Mouse (Mus musculus) retina, postnatal 7 days (tissue): ENCODE measurements at regions not wholly inside any gene's neighbourhood (a gene's known extent, or its start where the extent isn't known, plus 50 kb on each side); places are given as distances from the start of the nearest gene placed in this dataset.

Source experiments
- DNase-seq: peaks from one replicate; pipeline ENCODE4 v3.0.0-alpha.2; 2012; ENCODE audit warnings: low read depth, low spot score

DNA sequence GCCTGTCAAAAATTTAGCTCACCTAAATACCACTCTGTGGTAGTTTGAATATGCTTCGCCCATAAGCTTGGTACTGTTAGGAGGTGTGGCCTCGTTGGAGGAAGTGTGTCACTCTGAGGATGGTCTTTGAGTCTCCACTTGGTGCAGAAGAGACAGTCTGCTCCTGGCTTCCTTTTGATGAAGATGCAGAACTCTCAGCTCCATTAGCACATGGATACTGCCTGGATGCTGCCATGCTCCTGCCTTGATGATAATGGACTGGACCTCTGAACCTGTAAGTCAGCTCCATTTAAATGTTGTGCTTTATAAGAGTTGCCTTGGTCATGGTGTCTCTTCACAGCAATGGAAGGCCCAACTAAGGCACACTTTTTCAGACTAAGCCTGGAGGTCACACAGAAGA lies 56.9 kb upstream of the Pik3r1 start:
- no peak for DNase-seq

DNA sequence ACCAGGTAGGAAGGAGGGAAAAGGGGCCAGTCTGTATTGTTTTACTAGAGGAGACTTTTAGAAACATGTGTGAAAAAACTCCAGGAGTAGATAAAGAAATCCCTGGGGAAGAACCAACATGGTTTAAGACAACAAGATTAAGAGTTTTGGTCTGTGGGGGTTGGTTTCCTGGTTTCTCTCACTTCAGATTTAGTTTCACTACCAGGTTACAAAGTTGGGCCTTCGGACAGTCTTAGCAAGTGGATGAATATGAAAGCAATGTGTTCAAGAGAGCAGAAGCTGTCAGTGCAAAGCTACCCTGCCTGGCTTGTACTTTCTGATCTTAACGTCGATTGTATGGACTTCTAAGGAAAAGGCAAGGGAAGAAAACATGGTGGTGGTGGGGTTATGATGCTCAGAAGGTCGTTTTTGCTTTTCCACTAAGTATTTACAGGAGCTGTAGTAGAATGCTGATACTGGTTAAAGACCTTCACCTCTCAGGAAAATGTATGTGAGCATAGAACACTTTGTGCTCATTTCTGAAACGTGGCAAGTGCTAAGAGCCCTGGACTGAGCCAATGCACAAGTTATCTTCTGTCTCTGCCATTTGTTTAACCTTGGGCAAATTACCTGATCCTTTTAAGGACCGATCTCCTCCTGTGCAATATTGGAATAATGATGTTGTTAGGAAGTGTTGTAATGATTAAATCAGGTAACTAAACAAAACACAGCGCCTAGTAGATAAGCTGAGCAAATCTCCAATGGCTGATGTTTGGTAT lies 64.0 kb upstream of the Pik3r1 start:
- no peak for DNase-seq

DNA sequence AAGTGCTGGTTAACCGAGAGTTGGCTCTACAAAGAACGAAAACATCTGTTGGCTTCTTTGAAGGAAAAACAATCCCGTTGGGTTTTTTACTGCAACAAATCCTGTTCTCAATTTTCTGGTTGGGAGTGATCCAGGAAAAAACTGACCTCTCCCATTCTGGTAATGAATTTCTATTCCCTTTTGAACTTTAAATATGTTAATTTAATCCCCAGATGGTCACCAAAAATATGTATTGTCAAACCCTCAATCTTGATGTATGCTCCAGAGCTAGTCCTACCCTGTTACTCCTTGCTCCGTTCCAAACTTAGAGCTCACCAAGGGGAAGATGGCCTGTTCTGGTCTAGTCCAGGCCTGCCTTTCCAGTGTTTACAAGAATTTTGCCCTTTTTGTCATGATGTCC lies 66.5 kb upstream of the Pik3r1 start:
- no peak for DNase-seq

DNA sequence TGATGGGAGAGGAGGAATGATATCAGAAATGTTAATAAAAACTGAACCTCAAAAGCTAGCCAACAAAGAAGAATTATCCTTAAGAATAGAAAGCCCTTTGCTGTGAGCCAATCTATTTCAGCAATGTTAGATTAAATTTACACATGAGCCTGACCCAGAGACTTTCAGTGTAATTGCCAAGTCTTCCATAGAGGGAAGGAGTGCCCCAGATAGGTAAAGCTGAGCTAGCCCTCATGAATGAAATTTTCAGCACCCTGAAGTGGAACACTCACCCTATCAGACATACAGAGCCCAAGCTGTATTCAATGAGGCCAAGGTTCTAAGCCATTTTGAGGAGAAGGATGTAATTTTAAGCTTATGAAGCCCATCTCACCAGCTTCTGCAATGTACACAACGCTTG lies 69.0 kb upstream of the Pik3r1 start:
- DNase-seq, result no peak

DNA sequence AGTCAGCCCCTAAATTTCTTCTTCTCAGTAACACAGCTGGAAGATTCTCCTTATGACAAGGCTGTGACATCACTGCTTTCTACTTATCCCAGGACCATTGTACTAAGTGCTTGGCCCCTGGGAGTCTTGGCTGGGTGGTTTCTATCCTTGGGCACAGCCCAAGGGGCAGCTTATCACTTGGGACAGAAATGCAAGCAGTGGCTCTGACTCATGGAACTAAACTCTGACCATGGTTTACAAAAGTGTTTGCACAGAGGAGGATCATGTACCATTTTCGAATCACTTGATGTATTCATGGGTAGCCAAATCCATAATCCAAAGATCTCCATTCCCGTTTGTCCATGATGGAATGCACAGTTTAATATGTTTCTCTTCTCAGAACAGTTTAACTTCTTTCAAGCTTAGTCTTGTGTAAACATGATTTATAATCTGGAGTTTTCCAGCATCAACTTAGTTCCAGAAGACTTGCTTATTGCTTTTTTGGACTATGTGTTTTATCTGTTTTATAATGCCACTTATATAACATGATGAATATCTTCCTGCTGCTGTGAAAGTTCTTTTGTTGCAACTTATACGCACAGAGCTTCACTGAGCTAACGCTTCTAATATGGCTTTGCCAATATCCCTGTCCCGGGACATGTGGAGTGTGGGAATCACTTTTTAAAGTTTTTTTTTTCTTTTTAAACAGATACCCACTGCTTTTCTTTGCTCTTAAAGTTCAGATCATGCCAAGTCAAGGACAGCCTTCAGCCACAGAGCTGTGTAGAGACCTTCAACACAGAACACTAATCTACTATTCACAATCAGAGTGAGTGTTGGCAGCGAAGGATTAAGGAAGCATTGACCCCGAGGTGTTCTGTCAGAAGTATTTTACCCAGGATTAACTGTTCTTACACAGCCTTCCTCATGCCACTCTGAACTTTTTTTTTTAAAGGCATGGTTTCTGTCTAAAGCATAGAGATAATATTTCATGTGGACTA lies 76.7 kb upstream of the Pik3r1 start:
- no peak for DNase-seq

DNA sequence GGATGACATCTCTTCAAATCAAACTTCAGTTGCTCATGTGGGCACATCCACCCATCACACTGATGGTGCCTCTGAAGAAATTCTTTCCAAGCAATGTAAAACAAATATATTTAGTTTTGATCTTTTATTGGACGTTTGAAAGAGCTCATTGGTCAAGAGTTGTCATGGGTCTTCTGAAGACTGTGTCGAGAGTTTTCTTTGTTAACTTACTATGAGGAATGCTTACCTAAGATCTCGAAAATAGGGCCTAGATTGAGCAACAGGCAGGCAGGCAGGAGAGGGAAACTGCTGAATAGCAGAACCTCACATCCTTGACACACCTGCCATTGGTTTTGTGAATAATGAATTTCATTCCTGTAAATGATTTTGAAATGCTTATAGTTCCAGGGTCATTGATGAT lies 78.0 kb upstream of the Pik3r1 start:
- no peak for DNase-seq

DNA sequence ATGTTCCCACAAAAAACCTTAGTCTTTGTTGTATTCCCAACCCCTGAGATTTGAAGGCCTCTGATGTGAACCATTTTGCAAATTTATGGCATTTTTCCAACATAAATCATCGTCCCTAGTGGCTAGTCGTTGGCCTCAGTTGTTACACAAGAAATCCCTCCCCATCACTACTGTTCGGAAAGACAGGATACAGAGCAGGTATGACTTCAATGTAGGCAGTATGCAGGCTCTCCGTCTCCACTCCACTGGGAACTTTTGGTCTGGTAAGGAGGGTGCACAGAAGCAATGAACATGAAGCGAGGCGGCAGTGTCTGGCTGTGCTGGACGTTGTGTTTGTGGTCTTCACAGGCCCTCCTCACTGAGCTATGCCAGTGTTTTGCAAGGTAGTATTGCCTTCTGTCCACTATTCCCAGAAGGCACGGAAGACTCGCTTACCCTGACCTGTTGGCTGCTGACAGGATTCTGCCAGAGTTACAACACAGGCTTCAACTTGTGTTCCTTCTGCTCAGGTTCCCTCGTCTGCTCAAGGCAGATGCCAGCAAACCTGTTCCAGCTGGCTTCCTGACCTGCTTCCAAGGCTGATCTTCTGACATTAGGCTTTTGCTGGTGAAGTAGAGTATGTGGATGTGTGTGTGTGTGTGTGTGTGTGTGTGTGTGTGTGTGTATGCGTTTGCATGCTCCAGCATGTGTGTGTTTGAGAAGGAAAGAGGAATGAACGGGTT lies 80.0 kb upstream of the Pik3r1 start:
- no peak for DNase-seq

DNA sequence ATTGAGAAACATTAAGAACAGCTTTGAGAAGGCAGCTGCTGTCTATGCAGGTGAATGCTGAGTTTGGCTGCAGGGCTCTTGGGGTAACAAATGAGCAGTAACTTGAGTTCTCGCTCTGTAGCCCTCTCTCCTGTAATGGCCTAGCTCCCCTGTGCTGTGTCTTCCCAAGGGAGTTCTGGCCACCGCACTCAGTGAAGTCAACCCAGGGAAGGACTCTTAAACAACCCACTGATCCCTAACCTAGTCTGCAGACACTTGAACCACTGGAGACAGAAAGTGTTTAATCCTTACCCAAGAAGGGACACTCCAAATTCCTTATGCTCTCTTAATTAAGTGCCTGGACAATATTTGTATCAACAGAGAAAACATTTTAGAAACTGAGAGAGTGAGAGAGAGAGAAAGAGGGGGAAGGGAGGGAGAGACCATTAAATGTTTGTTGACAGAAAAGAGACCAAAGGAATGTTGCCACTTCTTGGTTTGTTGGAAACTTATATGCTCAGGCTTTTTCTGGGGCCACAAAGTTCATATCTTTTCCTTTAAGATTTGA lies 80.7 kb upstream of the Pik3r1 start:
- DNase-seq, result no peak

DNA sequence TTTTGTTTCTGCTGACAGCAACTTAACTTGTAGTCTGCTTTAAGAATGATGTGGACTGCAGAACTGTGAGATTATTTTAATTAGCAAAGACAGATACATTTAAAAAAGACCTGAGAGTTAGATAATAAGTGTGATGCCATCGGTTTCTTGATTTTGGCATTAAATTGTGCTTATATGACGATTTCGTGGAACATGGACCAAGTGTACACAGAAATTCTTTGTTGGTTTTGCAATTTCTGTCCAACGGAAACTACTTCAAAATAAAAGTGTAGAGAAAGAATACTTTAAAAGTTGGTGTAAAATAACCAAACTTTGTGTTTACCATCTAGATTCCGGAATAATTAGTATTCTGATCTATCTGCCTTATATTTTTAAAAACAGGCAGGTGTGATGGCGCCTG lies 81.4 kb upstream of the Pik3r1 start:
- no peak for DNase-seq

DNA sequence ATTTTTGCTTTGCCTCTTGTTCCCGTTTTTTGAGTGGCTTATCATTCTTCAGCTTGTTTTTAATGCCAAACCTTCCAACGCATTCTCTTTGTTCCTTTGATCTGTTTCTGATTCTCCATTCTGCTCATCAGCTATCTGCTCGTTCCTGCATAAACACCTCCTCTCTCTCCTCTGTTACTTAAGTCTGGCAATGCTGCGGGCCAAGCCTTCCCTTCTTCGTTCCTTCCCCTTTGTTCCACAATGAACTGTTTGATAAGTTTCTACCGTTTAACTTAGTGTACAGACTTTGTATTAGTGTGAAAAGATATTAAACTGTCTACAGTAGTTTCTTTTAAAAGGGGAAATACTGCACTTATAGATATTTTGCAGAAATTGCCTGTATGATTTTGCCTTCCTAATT lies 83.3 kb upstream of the Pik3r1 start:
- no peak for DNase-seq

DNA sequence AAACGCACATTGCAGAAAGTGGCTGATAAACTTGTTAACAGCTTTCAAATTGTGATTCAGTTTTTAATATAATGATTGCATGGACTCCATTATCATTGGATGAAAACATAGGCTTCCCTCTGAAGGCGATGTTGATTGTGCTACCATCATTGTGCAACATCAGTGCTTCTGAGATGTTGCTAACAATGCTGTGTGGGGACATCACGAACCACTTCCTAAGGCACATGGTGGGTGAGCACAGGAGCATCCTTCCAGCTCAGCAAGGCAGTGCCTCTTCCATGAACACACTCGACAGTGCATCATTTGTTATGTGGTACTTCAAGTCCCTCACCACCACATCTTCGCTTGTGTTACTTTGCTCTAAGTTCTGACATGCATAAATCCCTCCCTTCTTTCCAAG lies 84.9 kb upstream of the Pik3r1 start:
- DNase-seq, result no peak

DNA sequence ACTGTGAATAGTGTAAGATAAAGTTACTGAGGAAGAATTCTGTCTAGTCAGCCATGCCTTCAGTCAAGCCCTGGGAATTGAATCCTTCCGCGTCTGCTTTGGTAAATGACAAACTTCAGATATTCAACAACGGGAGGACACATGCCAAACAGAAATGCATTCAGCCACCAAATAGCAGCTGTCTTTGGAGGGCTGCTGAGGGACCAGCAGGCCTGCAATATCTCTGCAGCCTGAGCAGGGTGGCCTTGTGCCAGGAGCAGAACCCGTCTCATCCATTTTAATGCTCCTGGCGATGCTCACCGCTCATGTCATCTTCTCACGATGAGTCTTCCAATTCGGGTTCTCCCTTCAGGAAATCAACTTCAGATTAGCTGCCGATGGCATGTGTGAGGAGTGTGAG lies 87.1 kb upstream of the Pik3r1 start:
- no peak for DNase-seq

DNA sequence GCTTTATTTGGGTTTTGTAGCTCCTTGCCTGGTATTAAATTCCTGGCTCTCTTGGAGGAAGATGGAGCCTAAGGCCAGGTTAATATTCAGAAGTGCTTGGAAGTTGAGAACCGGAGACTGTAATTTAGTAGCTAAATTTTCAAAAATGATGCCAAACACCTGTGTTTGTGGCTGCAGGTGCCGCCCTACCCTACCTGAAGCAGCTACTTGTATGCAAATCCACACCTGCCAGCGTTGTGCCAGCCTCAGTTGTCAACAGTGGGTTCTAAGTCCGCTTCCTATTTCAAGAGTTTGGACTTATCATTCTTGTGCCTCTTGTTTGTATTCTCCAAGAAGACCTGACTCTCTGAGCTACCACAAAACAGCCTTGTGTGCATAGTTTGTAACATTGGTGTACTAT lies 92.7 kb upstream of the Pik3r1 start:
- no peak for DNase-seq

DNA sequence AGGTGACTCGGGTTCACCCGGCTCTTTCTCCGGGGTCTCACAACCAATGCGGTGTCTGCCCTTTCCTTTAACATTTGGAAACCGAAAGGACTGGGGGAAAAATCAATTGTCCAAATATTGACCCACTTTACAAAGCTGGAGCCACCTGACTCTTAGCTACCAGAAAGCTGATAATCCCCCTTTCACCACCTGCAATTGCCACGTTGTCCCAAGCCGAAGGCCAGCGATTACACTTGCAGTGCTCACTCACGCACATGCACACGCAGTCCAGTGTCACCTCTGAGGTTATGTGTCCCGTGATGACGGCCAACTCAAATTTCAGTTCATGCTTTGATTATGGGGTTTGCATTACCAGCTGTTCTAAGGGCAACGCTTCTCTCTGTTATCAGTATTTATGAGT lies 94.0 kb upstream of the Pik3r1 start:
- DNase-seq, result no peak

DNA sequence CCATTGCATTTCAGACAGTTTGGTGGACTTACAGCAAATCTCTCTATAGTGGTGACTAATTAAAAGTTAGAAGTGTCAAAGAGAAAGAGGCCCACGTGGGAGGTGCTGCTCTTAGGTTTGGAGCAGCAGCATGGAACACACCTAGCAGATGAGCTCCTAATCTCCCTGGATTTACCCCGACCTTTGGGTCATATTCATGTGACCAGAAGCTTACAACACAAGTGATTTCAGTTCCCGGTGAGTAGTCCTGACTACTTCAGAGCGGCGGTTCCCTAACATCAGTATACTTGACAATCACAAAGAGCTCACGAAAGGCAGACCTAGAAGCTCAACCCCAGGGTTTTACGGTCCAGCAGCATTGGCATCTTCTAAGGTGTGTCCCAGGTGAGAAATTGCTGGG lies 95.0 kb upstream of the Pik3r1 start:
- no peak for DNase-seq

DNA sequence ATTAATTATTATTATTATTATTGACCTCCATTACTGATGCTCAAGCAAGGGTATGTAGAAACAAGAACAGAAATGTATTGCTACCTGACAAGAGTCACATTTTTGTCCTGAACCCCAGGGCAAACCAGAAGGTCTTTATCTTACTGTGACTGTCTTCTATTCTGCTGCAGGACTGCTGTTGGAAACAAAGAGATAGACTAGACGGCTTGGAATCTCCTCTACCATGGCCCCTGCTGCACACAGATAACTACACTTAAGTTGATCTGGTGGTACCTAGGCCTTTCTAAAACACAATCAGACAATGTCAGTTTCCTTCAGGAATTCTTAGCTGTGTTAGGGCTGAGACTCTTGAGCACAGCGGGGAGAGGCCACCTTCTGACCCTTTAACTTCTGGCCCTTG lies 95.6 kb upstream of the Pik3r1 start:
- DNase-seq, result no peak

DNA sequence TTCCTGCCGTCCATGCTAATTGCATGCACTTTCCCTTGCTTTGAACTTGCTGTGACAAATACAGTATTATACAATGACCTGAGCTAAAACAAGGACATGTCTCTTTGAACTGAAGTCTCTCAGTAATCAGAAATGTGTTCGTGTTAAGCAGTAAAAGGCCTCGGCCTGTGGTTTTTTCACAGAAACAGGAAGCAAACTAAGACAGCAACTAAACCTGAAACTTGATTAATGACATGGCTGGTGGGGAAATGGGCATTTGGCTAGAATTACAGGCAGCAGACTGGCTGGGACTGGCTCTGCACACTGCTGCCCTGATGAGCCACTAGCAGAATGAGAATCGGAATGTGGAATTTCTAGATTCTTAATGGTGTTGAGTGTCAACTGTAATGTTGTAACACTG lies 98.8 kb upstream of the Pik3r1 start:
- DNase-seq, result no peak

DNA sequence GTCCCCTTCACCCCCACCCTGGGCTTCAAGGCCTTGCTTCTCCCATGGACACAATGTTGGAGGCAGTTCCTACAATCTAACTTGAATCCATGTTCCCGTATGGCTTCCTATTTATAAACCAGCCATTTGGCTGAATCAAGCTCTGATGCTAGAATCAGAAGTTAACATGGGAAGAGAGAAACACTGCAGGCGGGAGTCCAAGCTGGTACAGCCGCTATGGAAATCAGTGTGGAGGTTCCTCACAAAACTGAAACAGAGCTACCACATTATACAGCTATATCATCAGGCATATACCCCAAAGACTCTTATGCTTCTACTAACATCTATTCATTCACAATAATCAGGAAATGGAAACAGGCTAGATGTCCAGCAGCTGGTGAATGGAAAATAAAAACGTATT lies 106.7 kb upstream of the Pik3r1 start:
- no peak for DNase-seq

DNA sequence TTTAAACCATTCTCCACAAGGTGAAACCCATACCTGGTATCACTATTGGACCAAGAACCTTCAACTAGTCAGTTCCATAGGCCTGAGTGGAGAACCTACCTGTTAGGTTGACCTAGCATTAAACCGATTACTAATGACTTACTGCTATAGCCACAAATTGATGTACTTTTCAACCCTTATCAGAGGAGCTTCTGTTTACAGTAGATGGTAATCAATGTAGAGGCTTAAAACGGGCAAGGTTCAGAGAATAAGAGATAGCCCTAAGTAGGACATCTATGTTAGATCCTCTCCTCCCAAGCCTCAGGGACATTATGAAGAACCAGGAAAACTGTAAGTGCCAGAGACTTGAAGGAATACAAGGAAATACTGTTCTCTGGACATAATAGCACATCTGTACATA lies 108.1 kb upstream of the Pik3r1 start:
- no peak for DNase-seq

DNA sequence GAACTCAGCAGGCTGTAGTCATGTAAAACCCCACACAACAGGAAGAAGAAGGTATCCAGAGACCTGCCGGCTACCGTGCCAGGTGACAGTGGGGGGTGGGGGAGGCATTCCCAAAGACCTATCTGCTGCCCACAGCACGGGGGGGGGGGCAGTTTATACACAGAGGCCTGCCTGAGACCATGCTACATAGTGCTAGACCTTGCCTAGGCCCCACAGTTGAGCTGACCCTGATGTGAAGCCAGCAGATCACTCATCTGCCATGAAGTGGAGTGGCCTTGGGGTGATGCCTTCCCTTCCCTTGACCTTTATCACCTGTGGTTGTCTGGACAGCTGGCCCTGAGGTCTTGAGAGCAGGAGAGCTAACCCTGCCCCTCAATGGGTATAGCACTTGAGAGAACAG lies 108.6 kb upstream of the Pik3r1 start:
- no peak for DNase-seq

DNA sequence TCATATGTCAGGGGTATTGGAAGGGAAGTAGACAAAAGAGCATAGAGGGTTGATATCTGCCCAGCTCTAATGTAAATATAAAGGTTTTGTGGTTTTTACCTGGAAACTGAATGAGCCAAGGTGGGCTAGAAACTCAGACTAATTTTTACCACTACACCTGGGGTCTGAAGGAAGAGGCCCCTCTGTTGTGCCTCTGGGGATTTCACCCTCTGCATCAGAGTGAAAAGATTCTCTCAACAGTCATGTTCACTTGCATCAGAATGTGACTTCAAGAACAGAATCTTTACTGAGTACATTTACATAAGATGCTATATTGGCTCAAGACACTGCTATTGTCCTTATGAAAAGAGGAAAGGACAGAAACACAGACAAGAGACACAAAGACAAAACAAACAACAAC lies 110.2 kb upstream of the Pik3r1 start:
- no peak for DNase-seq

DNA sequence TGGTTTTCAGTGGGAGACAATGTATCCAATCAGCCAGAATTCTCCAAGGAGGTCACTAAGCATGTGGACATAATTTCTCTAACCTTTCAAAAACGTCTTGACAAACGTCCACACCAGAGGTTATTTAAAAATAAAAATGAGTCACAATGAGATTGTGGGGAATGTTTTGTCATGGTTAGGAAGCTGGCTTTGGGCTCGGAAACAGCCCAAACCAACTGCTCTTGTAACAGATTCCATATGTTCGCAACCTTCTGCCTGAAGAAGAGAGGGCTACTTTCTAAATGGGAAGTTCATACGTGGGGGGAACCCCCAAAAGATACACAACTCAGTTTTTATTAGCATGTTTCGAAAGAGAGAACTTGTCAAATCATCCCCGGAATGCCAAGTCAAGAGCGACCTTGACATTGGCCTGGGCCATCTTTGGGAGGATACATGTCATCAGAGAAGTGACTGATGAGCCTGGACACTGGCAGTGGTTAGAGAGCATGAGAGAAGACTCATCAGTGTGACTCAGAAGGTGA lies 111.6 kb upstream of the Pik3r1 start:
- DNase-seq, result no peak
